Mouse (Mus musculus) limb, embryonic 12.5 days (tissue): ENCODE data around the gene Nt5c. TPM values are rescaled to one million over a fixed set of nuclear protein-coding genes. Genes with fewer than 3 reads are reported as not detected.
A peak's percentile ranks its signal among the peaks of the same experiment; 100 is the strongest.
"Not testable (repeated sequence)": the region's sequence is repeated elsewhere in the genome, so short reads cannot be mapped to it uniquely, and the experiment has no call there.

ENCODE experiments used
- ATAC-seq: fragments of 200-750 bp; cut with Nextera tagmentation; 2 replicates; pipeline ENCODE4 v1.8.0; 2017; ENCODE audit warnings: low read depth, moderate TSS enrichment; ENCODE audit not compliant: insufficient number of reproducible peaks, insufficient read depth, low FRiP score, low TSS enrichment
- H3K27ac ChIP-seq: fragments of 300-500 bp; sonication (generic); 2 replicates; pipeline ENCODE4 v1.5.1; 2016; ENCODE audit warnings: mild to moderate bottlenecking, moderate library complexity
- H3K27me3 ChIP-seq: fragments of 300-500 bp; sonication (generic); 2 replicates; pipeline ENCODE4 v1.6.1; 2016; ENCODE audit warnings: mild to moderate bottlenecking, moderate library complexity
- H3K36me3 ChIP-seq: fragments of 300-500 bp; sonication (generic); 2 replicates; pipeline ENCODE4 v1.6.1; 2016; ENCODE audit warnings: mild to moderate bottlenecking, moderate library complexity
- H3K4me1 ChIP-seq: fragments of 300-500 bp; sonication (generic); replicated peaks from 2 replicates; pipeline ENCODE4 v1.6.1; 2016
- H3K4me2 ChIP-seq: fragments of 300-500 bp; sonication (generic); 2 replicates; pipeline ENCODE4 v1.6.1; 2016; ENCODE audit warnings: mild to moderate bottlenecking, moderate library complexity
- H3K4me3 ChIP-seq: fragments of 300-500 bp; sonication (generic); replicated peaks from 2 replicates; pipeline ENCODE4 v1.5.1; 2016; ENCODE audit warnings: mild to moderate bottlenecking
- H3K9ac ChIP-seq: fragments of 300-500 bp; sonication (generic); replicated peaks from 2 replicates; pipeline ENCODE4 v1.6.1; 2016; ENCODE audit warnings: mild to moderate bottlenecking, moderate library complexity
- H3K9me3 ChIP-seq: fragments of 300-500 bp; sonication (generic); 2 replicates; pipeline ENCODE4 v1.6.1; 2016; ENCODE audit warnings: mild to moderate bottlenecking, moderate library complexity
- WGBS: fragments of 180-500 bp; shearing (Covaris S2); methylation state at CpG from one replicate; pipeline ENCODE4 v1.1.7; 2016; 5-methylcytosine and 5-hydroxymethylcytosine counted together
- polyA plus RNA-seq: library from polyadenylated mRNA; unstranded; fragments of >200 nt; fragmentation: Nextera tagmentation; extraction: Ambion mirVana; gene quantifications from 2 replicates; pipeline ENCODE4 v1.2.1, GENCODE M21; 2016

Nt5c gene
- polyA plus RNA-seq, 1 experiment from 2014 or later, result 66.2 TPM

- H3K36me3 ChIP-seq, result peaks cover 9% of the 10 kb centered on the region
- ATAC-seq, result no peak
- peaks cover 47% of the 10 kb centered on the region for H3K4me1 ChIP-seq
- no peaks in the 10 kb centered on the region for H3K27me3 ChIP-seq
- H3K9me3 ChIP-seq, result no peaks in the 10 kb centered on the region
- peak overlapping the region; percentile 95 for H3K4me2 ChIP-seq
- WGBS, result 45% methylated on average over 6 of the region's 6 CpGs
- peak overlapping the region; percentile 66 for H3K27ac ChIP-seq
- H3K4me3 ChIP-seq, result 0 out of 2 replicates have a peak overlapping the region, but pooled peaks have one; percentile 15
- peak overlapping the region; percentile 92; the same call in 1 of the 2 replicates for H3K9ac ChIP-seq
These were observed 18.3 kb upstream of the Nt5c start for GRCm38 (mm10) chr11:115509773-115510506.

- ATAC-seq, result no peak
- WGBS, result 85% methylated on average over 2 of the region's 2 CpGs
These were observed 16.4 kb upstream of the Nt5c start for GRCm38 (mm10) chr11:115508061-115508460.

DNA sequence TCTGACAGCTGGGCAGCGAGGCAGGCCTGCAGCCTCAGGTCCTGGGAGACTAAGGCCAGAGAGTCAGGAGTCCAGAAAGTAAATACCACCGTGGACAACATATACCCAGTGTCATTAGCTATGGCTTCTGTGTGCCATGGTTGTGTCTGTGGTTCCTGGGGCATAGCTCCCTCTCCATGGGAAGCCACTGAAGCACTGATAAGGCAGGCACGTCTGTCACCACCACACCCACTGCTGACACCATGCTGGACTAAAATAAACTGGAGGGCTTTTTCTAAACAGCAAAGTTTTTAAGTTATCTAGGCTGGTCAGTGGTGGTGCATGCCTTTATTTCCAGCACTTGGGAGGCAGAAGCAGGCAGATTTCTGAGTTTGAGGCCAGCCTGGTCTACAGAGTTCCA, 14.9 kb upstream of the Nt5c start:
- Histone ChIP-seq H3K27ac (no peak overlapping the region), H3K9ac (no peak overlapping the region), H3K27me3 (no peaks in the 10 kb centered on the region), H3K4me3 (no peak overlapping the region), H3K4me1 (peaks cover 30% of the 10 kb centered on the region), H3K9me3 (no peaks in the 10 kb centered on the region), H3K4me2 (no peak overlapping the region), H3K36me3 (peaks cover 36% of the 10 kb centered on the region)
- 94% methylated on average over 3 of the region's 3 CpGs for WGBS
- ATAC-seq, result no peak

More at GRCm38 (mm10) chr11:115508061-115508460, 16.4 kb upstream of the Nt5c start:
- H3K36me3 ChIP-seq, result peaks cover 24% of the 10 kb centered on the region
- H3K4me1 ChIP-seq, result peaks cover 45% of the 10 kb centered on the region
- H3K4me2 ChIP-seq, result no peak overlapping the region
- H3K27me3 ChIP-seq, result no peaks in the 10 kb centered on the region
- H3K9me3 ChIP-seq, result no peaks in the 10 kb centered on the region
- H3K27ac ChIP-seq, result no peak overlapping the region
- no peak overlapping the region for H3K4me3 ChIP-seq
- H3K9ac ChIP-seq, result no peak overlapping the region

GRCm38 (mm10) chr11:115502636-115503035, 11.0 kb upstream of the Nt5c start:
- Histone ChIP-seq H3K4me2 (no peak overlapping the region), H3K27ac (no peak overlapping the region), H3K9ac (no peak overlapping the region), H3K9me3 (no peaks in the 10 kb centered on the region), H3K4me1 (0 out of 2 replicates have a peak, but pooled peaks cover 4% of the 10 kb centered on the region), H3K4me3 (no peak overlapping the region), H3K36me3 (peaks cover 76% of the 10 kb centered on the region), H3K27me3 (no peaks in the 10 kb centered on the region)
- 86% methylated on average over 6 of the region's 6 CpGs for WGBS
- no peak for ATAC-seq

- H3K4me3 ChIP-seq, H3K27me3 ChIP-seq, H3K4me1 ChIP-seq, ATAC-seq, H3K9ac ChIP-seq, H3K9me3 ChIP-seq, H3K27ac ChIP-seq, H3K4me2 ChIP-seq: not testable (repeated sequence)
- WGBS, result 95% methylated on average over 9 of the region's 9 CpGs
- H3K36me3 ChIP-seq, result peaks cover 48% of the 10 kb centered on the region
These were observed 4.9 kb upstream of the Nt5c start for GRCm38 (mm10) chr11:115496559-115496958.

GRCm38 (mm10) chr11:115492387-115492786, 725 bp upstream of the Nt5c start:
- Histone ChIP-seq H3K4me3 (peak overlapping the region; percentile 71), H3K9ac (peak overlapping the region; percentile 72; the same call in 1 of the 2 replicates), H3K4me2 (peak overlapping the region; percentile 76), H3K9me3 (no peaks in the 10 kb centered on the region), H3K27ac (no peak overlapping the region), H3K4me1 (peaks cover 9% of the 10 kb centered on the region), H3K36me3 (peaks cover 20% of the 10 kb centered on the region), H3K27me3 (no peaks in the 10 kb centered on the region)
- WGBS, result 44% methylated on average over 6 of the region's 6 CpGs
- ATAC-seq, result no peak

- peak overlapping the region; percentile 72 for H3K9ac ChIP-seq
- no peaks in the 10 kb centered on the region for H3K27me3 ChIP-seq
- peaks cover 9% of the 10 kb centered on the region for H3K4me1 ChIP-seq
- peak overlapping the region; percentile 87 for H3K27ac ChIP-seq
- peaks cover 13% of the 10 kb centered on the region; the same call in 1 of the 2 replicates for H3K36me3 ChIP-seq
- no peaks in the 10 kb centered on the region for H3K9me3 ChIP-seq
- WGBS, result 21% methylated on average over 25 of the region's 25 CpGs
- peak; percentile 46; the same call in 1 of the 2 replicates for ATAC-seq
- peak overlapping the region; percentile 76 for H3K4me2 ChIP-seq
- H3K4me3 ChIP-seq, result peak overlapping the region; percentile 71
These were observed 964 bp downstream of the Nt5c start for GRCm38 (mm10) chr11:115490441-115491355.

DNA sequence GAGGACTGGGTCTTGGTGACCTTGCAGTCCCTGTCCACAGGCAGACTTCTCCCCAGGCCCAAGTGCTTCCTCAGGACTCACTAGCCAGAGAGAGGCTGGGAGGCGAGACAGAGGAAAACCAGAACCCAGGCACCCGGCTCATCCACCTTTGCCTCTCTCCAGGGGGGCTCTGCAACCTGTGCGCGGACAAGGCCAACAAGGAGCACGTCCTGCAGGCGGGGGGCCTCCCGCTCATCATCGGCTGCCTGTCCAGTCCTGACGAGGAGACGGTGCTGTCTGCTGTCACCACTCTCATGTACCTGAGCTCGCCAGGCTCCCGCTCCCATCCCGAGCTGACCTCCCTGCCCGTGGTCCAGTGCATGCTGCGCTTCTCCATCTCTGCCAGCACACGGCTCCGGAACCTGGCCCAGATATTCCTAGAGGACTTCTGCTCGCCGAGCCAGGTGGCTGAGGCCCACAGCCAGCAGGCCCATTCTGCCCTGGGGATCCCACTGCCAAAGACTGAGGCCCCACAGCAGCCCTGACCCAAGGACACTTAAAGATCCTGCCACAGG, 3.0 kb downstream of the Nt5c start:
- H3K27me3 ChIP-seq, result no peaks in the 10 kb centered on the region
- H3K4me2 ChIP-seq, result no peak overlapping the region
- no peak overlapping the region for H3K27ac ChIP-seq
- H3K9ac ChIP-seq, result peak overlapping the region; percentile 27; the same call in 1 of the 2 replicates
- no peak for ATAC-seq
- no peaks in the 10 kb centered on the region for H3K9me3 ChIP-seq
- 85% methylated on average over 19 of the region's 19 CpGs for WGBS
- peaks cover 9% of the 10 kb centered on the region for H3K4me1 ChIP-seq
- peaks cover 13% of the 10 kb centered on the region; the same call in 1 of the 2 replicates for H3K36me3 ChIP-seq
- H3K4me3 ChIP-seq, result no peak overlapping the region

DNA sequence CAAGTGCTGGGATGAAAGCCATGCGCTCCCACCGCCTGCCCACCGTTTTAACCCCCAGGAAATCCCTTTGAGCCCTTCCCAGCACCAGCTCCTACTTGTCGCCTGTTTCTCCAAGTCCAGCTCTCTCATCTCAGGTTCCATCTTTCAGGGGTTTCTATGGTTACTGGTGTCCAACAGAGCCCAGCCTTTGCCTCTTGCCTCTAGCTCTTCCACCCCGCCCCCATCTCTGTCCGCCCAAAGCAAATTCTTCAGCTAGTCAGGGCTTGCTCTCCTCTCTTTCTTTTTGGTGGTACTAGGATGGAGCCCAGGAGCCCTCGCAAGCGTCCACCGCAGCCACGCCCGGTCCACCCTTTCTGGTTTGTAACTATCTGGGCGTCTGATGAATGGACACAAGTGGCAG, 6.5 kb downstream of the Nt5c start:
- Histone ChIP-seq H3K4me2 (no peak overlapping the region), H3K27me3 (no peaks in the 10 kb centered on the region), H3K9me3 (no peaks in the 10 kb centered on the region), H3K4me3 (no peak overlapping the region), H3K27ac (peak overlapping the region; percentile 12; the same call in 1 of the 2 replicates), H3K36me3 (peaks cover 14% of the 10 kb centered on the region), H3K9ac (no peak overlapping the region), H3K4me1 (no peaks in the 10 kb centered on the region)
- ATAC-seq, result no peak
- 53% methylated on average over 12 of the region's 12 CpGs for WGBS

- peaks cover 8% of the 10 kb centered on the region for H3K36me3 ChIP-seq
- no peak overlapping the region for H3K9ac ChIP-seq
- 17% methylated on average over 6 of the region's 6 CpGs for WGBS
- no peak overlapping the region for H3K4me2 ChIP-seq
- no peak for ATAC-seq
- H3K4me1 ChIP-seq, result no peaks in the 10 kb centered on the region
- 0 out of 2 replicates have a peak overlapping the region, but pooled peaks have one; percentile 1 for H3K4me3 ChIP-seq
- H3K27ac ChIP-seq, result no peak overlapping the region
- H3K9me3 ChIP-seq, result no peaks in the 10 kb centered on the region
- no peaks in the 10 kb centered on the region for H3K27me3 ChIP-seq
These were observed 7.9 kb downstream of the Nt5c start for GRCm38 (mm10) chr11:115483726-115484125.

GRCm38 (mm10) chr11:115483278-115483677, 8.4 kb downstream of the Nt5c start:
- H3K9me3 ChIP-seq, result no peaks in the 10 kb centered on the region
- no peak overlapping the region for H3K4me2 ChIP-seq
- H3K9ac ChIP-seq, result no peak overlapping the region
- H3K4me1 ChIP-seq, result no peaks in the 10 kb centered on the region
- no peaks in the 10 kb centered on the region for H3K27me3 ChIP-seq
- 0 out of 2 replicates have a peak overlapping the region, but pooled peaks have one; percentile 1 for H3K4me3 ChIP-seq
- H3K36me3 ChIP-seq, result peaks cover 6% of the 10 kb centered on the region
- no peak for ATAC-seq
- 76% methylated on average over 11 of the region's 11 CpGs for WGBS
- peak overlapping the region; percentile 17; the same call in 1 of the 2 replicates for H3K27ac ChIP-seq
